Mouse (Mus musculus): Measurements from ENCODE around the gene Hsp90ab1. TPM values are rescaled to one million over a fixed set of nuclear protein-coding genes. Genes with fewer than 3 reads are reported as not detected.

The Hsp90ab1 gene
- polyA plus RNA-seq, 1 experiment, result 194 TPM

- Histone ChIP-seq H3K27me3 (ENCODE audit: control insufficient read depth, insufficient read depth, low read length) (no peaks in the 10 kb centered on the region), H3K27ac (ENCODE audit: insufficient read depth, low read length) (no peak within 1 kb of the TSS), H3K4me1 (ENCODE audit: control insufficient read depth, insufficient read depth, insufficient read length) (peaks cover 5% of the 10 kb centered on the region; the same call in 1 of the 2 replicates), H3K4me3 (ENCODE audit: extremely low read depth, insufficient read depth, insufficient read length) (no peak within 1 kb of the TSS), H3K36me3 (ENCODE audit: control insufficient read depth, insufficient read depth, low read length) (no peaks in the 10 kb centered on the region)
- no peak for DNase-seq (ENCODE audit: low read depth in 1 of 2, low spot score in 2 of 2)
- 87% methylated on average over 6 of the region's 6 CpGs for WGBS
- TF ChIP-seq POLR2A (IDR thresholded peaks at IDR 0.05; ENCODE audit: low read depth, low read length) (no peak), CTCF (IDR thresholded peaks at IDR 0.05; ENCODE audit: extremely low read depth, insufficient read depth, insufficient read length, insufficient replicate concordance) (no peak)
Observed at GRCm38 (mm10) chr17:45601877-45602304, 28.8 kb upstream of the Hsp90ab1 start, which contains the start of gene Mymx. Mymx (minus strand) TSS chr17:45602102.

GRCm38 (mm10) chr17:45601325-45601724 is 28.3 kb upstream of the Hsp90ab1 start:
- Histone ChIP-seq H3K27ac (ENCODE audit: insufficient read depth, low read length) (no peak overlapping the region), H3K4me3 (ENCODE audit: extremely low read depth, insufficient read depth, insufficient read length) (no peak overlapping the region), H3K36me3 (ENCODE audit: control insufficient read depth, insufficient read depth, low read length) (no peaks in the 10 kb centered on the region), H3K4me1 (ENCODE audit: control insufficient read depth, insufficient read depth, insufficient read length) (peaks cover 8% of the 10 kb centered on the region; the same call in 1 of the 2 replicates), H3K27me3 (ENCODE audit: control insufficient read depth, insufficient read depth, low read length) (no peaks in the 10 kb centered on the region)
- no peak for DNase-seq (ENCODE audit: low read depth in 1 of 2, low spot score in 2 of 2)
- 89% methylated on average over 22 of the region's 22 CpGs for WGBS
- TF ChIP-seq CTCF (IDR thresholded peaks at IDR 0.05; ENCODE audit: extremely low read depth, insufficient read depth, insufficient read length, insufficient replicate concordance) (no peak), POLR2A (IDR thresholded peaks at IDR 0.05; ENCODE audit: low read depth, low read length) (no peak)

- Histone ChIP-seq H3K27me3 (ENCODE audit: control insufficient read depth, insufficient read depth, low read length) (no peaks in the 10 kb centered on the region), H3K4me3 (ENCODE audit: extremely low read depth, insufficient read depth, insufficient read length) (no peak overlapping the region), H3K36me3 (ENCODE audit: control insufficient read depth, insufficient read depth, low read length) (no peaks in the 10 kb centered on the region), H3K4me1 (ENCODE audit: control insufficient read depth, insufficient read depth, insufficient read length) (peaks cover 8% of the 10 kb centered on the region; the same call in 1 of the 2 replicates), H3K27ac (ENCODE audit: insufficient read depth, low read length) (no peak overlapping the region)
- WGBS, result 90% methylated on average over 8 of the region's 8 CpGs
- DNase-seq (ENCODE audit: low read depth in 1 of 2, low spot score in 2 of 2), result no peak
- no peak for TF ChIP-seq CTCF (IDR thresholded peaks at IDR 0.05; ENCODE audit: extremely low read depth, insufficient read depth, insufficient read length, insufficient replicate concordance)
- TF ChIP-seq POLR2A (IDR thresholded peaks at IDR 0.05; ENCODE audit: low read depth, low read length), result no peak
Observed at GRCm38 (mm10) chr17:45600267-45600666, 27.2 kb upstream of the Hsp90ab1 start.

GRCm38 (mm10) chr17:45599446-45600242 is 26.6 kb upstream of the Hsp90ab1 start, which contains the start of gene Slc29a1:
Slc29a1 (minus strand) TSS chr17:45599606.
- WGBS, result 29% methylated on average over 32 of the region's 32 CpGs
- H3K4me3 ChIP-seq (ENCODE audit: extremely low read depth, insufficient read depth, insufficient read length), result peak within 1 kb of the TSS; percentile 29; the same call in 1 of the 2 replicates
- no peak within 1 kb of the TSS for H3K27ac ChIP-seq (ENCODE audit: insufficient read depth, low read length)
- DNase-seq (ENCODE audit: low read depth in 1 of 2, low spot score in 2 of 2), result no peak
- peaks cover 11% of the 10 kb centered on the region; the same call in 1 of the 2 replicates for H3K4me1 ChIP-seq (ENCODE audit: control insufficient read depth, insufficient read depth, insufficient read length)
- H3K27me3 ChIP-seq (ENCODE audit: control insufficient read depth, insufficient read depth, low read length), result no peaks in the 10 kb centered on the region
- no peaks in the 10 kb centered on the region for H3K36me3 ChIP-seq (ENCODE audit: control insufficient read depth, insufficient read depth, low read length)
- TF ChIP-seq CTCF (IDR thresholded peaks at IDR 0.05; ENCODE audit: extremely low read depth, insufficient read depth, insufficient read length, insufficient replicate concordance) (no peak), POLR2A (IDR thresholded peaks at IDR 0.05; ENCODE audit: low read depth, low read length) (no peak)

- H3K27ac ChIP-seq (ENCODE audit: insufficient read depth, low read length), result no peak overlapping the region
- TF ChIP-seq CTCF (IDR thresholded peaks at IDR 0.05; ENCODE audit: extremely low read depth, insufficient read depth, insufficient read length, insufficient replicate concordance), result no peak
- no peak for TF ChIP-seq POLR2A (IDR thresholded peaks at IDR 0.05; ENCODE audit: low read depth, low read length)
- 79% methylated on average over 3 of the region's 3 CpGs for WGBS
- H3K27me3 ChIP-seq (ENCODE audit: control insufficient read depth, insufficient read depth, low read length), result no peaks in the 10 kb centered on the region
- peaks cover 13% of the 10 kb centered on the region; the same call in 1 of the 2 replicates for H3K4me1 ChIP-seq (ENCODE audit: control insufficient read depth, insufficient read depth, insufficient read length)
- no peaks in the 10 kb centered on the region for H3K36me3 ChIP-seq (ENCODE audit: control insufficient read depth, insufficient read depth, low read length)
- no peak overlapping the region for H3K4me3 ChIP-seq (ENCODE audit: extremely low read depth, insufficient read depth, insufficient read length)
- no peak for DNase-seq (ENCODE audit: low read depth in 1 of 2, low spot score in 2 of 2)
Observed at GRCm38 (mm10) chr17:45598891-45599290, 25.8 kb upstream of the Hsp90ab1 start.

- Histone ChIP-seq H3K27ac (ENCODE audit: insufficient read depth, low read length) (no peak overlapping the region), H3K4me3 (ENCODE audit: extremely low read depth, insufficient read depth, insufficient read length) (no peak overlapping the region), H3K27me3 (ENCODE audit: control insufficient read depth, insufficient read depth, low read length) (no peaks in the 10 kb centered on the region), H3K36me3 (ENCODE audit: control insufficient read depth, insufficient read depth, low read length) (no peaks in the 10 kb centered on the region), H3K4me1 (ENCODE audit: control insufficient read depth, insufficient read depth, insufficient read length) (peaks cover 13% of the 10 kb centered on the region; the same call in 1 of the 2 replicates)
- 86% methylated on average over 2 of the region's 2 CpGs for WGBS
- DNase-seq (ENCODE audit: low read depth in 1 of 2, low spot score in 2 of 2), result no peak
- TF ChIP-seq POLR2A (IDR thresholded peaks at IDR 0.05; ENCODE audit: low read depth, low read length) (no peak), CTCF (IDR thresholded peaks at IDR 0.05; ENCODE audit: extremely low read depth, insufficient read depth, insufficient read length, insufficient replicate concordance) (no peak)
Observed at GRCm38 (mm10) chr17:45598376-45598775, 25.3 kb upstream of the Hsp90ab1 start.

- TF ChIP-seq POLR2A (IDR thresholded peaks at IDR 0.05; ENCODE audit: low read depth, low read length) (no peak), CTCF (IDR thresholded peaks at IDR 0.05; ENCODE audit: extremely low read depth, insufficient read depth, insufficient read length, insufficient replicate concordance) (no peak)
- no peaks in the 10 kb centered on the region for H3K27me3 ChIP-seq (ENCODE audit: control insufficient read depth, insufficient read depth, low read length)
- peaks cover 13% of the 10 kb centered on the region; the same call in 1 of the 2 replicates for H3K4me1 ChIP-seq (ENCODE audit: control insufficient read depth, insufficient read depth, insufficient read length)
- no peak for DNase-seq (ENCODE audit: low read depth in 1 of 2, low spot score in 2 of 2)
- WGBS, result 17% methylated on average over 3 of the region's 3 CpGs
- no peaks in the 10 kb centered on the region for H3K36me3 ChIP-seq (ENCODE audit: control insufficient read depth, insufficient read depth, low read length)
- no peak overlapping the region for H3K27ac ChIP-seq (ENCODE audit: insufficient read depth, low read length)
- no peak overlapping the region for H3K4me3 ChIP-seq (ENCODE audit: extremely low read depth, insufficient read depth, insufficient read length)
Observed at GRCm38 (mm10) chr17:45597787-45598186, 24.7 kb upstream of the Hsp90ab1 start.

All from spleen, adult 2 months (tissue).